ENCODE assay signal across 28 mouse cellular contexts in the genomic region with DNA sequence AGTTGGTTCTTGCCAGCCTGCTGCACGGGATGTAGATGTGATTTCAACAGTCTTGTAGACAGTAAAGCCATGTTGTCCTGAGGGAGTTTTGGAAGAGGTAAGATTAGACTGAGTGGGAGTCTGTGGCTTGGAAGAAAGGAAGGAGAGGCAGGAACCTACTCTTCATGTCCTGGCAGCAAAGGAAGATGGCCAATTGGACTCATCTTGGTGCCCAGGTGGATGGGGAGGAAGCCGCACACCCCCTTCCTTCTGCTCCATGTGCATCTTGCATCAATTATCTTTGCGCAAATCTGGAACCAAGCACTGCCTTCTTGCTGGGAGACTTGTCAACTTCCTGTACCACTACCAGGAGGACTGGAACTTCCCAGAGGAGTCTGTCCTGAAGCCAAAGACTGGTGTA.
DNase-seq lines count a peak whose midpoint lies in the region; ATAC-seq lines count a peak whose summit lies in the region.
"Had no signal": no experiment of that assay in that cellular context is flagged by ENCODE, and none has a peak within 500 bp of the region (broad histone marks: within the 10 kb centered on the region; RNA-seq: fewer than 3 reads in every experiment).

No protein-coding gene starts in this region.

- 86% methylated on average over 3 of the region's 3 CpGs for WGBS in midbrain, embryonic 11.5 days
- WGBS in midbrain, embryonic 13.5 days, result 94% methylated on average over 3 of the region's 3 CpGs
- WGBS in embryonic facial prominence, embryonic 10.5 days, result 86% methylated on average over 3 of the region's 3 CpGs

- no peaks in the 10 kb centered on the region for H3K36me3 ChIP-seq in midbrain, embryonic 11.5 days (ENCODE audit: control insufficient read depth, insufficient read depth, low read length)
- H3K36me3 ChIP-seq in midbrain, embryonic 13.5 days, result no peaks in the 10 kb centered on the region
- H3K36me3 ChIP-seq in embryonic facial prominence, embryonic 10.5 days (replicated peaks), result no peaks in the 10 kb centered on the region
- H3K36me3 ChIP-seq: embryonic facial prominence, embryonic 15.5 days; heart, embryonic 10.5 days; heart, embryonic 15.5 days; limb, embryonic 13.5 days; lung, embryonic 15.5 days; midbrain, embryonic 10.5 days; neural tube, embryonic 12.5 days had no signal

- H3K4me2 ChIP-seq in midbrain, embryonic 11.5 days, result no peak overlapping the region
- H3K4me2 ChIP-seq in midbrain, embryonic 13.5 days (replicated peaks), result no peak overlapping the region
- H3K4me2 ChIP-seq: embryonic facial prominence, embryonic 15.5 days; forebrain, embryonic 13.5 days; heart, embryonic 15.5 days; limb, embryonic 13.5 days; liver, embryonic 11.5 days; lung, embryonic 15.5 days; neural tube, embryonic 12.5 days had no signal

- no peak for ATAC-seq in cerebellum, adult (ENCODE audit: insufficient number of reproducible peaks, low FRiP score, low TSS enrichment)
- ATAC-seq in midbrain, embryonic 11.5 days (ENCODE audit: low FRiP score), result no peak
- ATAC-seq in midbrain, embryonic 13.5 days, result no peak
- ATAC-seq: forebrain, embryonic 13.5 days; hindbrain, embryonic 16.5 days; Patski had no signal

- no peak overlapping the region for H3K9ac ChIP-seq in midbrain, embryonic 11.5 days (ENCODE audit: low read length)
- H3K9ac ChIP-seq in midbrain, embryonic 13.5 days (replicated peaks), result no peak overlapping the region
- H3K9ac ChIP-seq: embryonic facial prominence, embryonic 15.5 days; forebrain, embryonic 13.5 days; heart, embryonic 15.5 days; limb, embryonic 13.5 days; lung, embryonic 15.5 days; neural tube, embryonic 12.5 days had no signal

- DNase-seq in cerebellum, postnatal 14 days, result peak; percentile 17 to 68
- peak; percentile 33 for DNase-seq in layer of hippocampus, adult 11-12 months (ENCODE audit: low spot score)
- no peak for DNase-seq in layer of hippocampus, postnatal 10 days (ENCODE audit: low spot score in 2 of 2)
- peak; percentile 21 for DNase-seq in midbrain, embryonic 11.5 days (ENCODE audit: low spot score, missing footprints)
- peak; percentile 73 for DNase-seq in gonadal fat pad, adult 2 months (ENCODE audit: low read depth)
- no peak for DNase-seq in embryonic facial prominence, embryonic 10.5 days (ENCODE audit: low spot score)
- DNase-seq: adrenal gland, postnatal 10 days; cerebellum, adult 18-20 months; kidney, adult 2 months; kidney, postnatal 4 days; spleen, adult 18-20 months; thymus, adult 18-20 months; thymus, postnatal 25 days had no signal

- no peak overlapping the region for H3K4me3 ChIP-seq in midbrain, embryonic 11.5 days (ENCODE audit: low read depth, low read length)
- H3K4me3 ChIP-seq in midbrain, embryonic 13.5 days (replicated peaks), result no peak overlapping the region
- H3K4me3 ChIP-seq in embryonic facial prominence, embryonic 10.5 days, result no peak overlapping the region
- H3K4me3 ChIP-seq: embryonic facial prominence, embryonic 15.5 days; forebrain, embryonic 13.5 days; heart, embryonic 10.5 days; heart, embryonic 15.5 days; limb, embryonic 13.5 days; lung, embryonic 15.5 days; midbrain, embryonic 10.5 days; myocyte; neural tube, embryonic 12.5 days had no signal

- no peaks in the 10 kb centered on the region for H3K4me1 ChIP-seq in midbrain, embryonic 11.5 days (ENCODE audit: control insufficient read depth, insufficient read depth, low read length)
- H3K4me1 ChIP-seq in midbrain, embryonic 13.5 days (replicated peaks), result no peaks in the 10 kb centered on the region
- H3K4me1 ChIP-seq in embryonic facial prominence, embryonic 10.5 days, result no peaks in the 10 kb centered on the region
- H3K4me1 ChIP-seq: embryonic facial prominence, embryonic 15.5 days; heart, embryonic 10.5 days; heart, embryonic 15.5 days; limb, embryonic 13.5 days; lung, embryonic 15.5 days; midbrain, embryonic 10.5 days; neural tube, embryonic 12.5 days had no signal

- no peaks in the 10 kb centered on the region for H3K9me3 ChIP-seq in midbrain, embryonic 11.5 days (ENCODE audit: control insufficient read depth, low read length)
- H3K9me3 ChIP-seq in midbrain, embryonic 13.5 days, result no peaks in the 10 kb centered on the region
- no peaks in the 10 kb centered on the region for H3K9me3 ChIP-seq in embryonic facial prominence, embryonic 10.5 days
- H3K9me3 ChIP-seq: embryonic facial prominence, embryonic 15.5 days; heart, embryonic 10.5 days; heart, embryonic 15.5 days; limb, embryonic 13.5 days; lung, embryonic 15.5 days; midbrain, embryonic 10.5 days; neural tube, embryonic 12.5 days had no signal

- no peak overlapping the region for H3K27ac ChIP-seq in midbrain, embryonic 11.5 days (ENCODE audit: low read depth, low read length)
- H3K27ac ChIP-seq in midbrain, embryonic 13.5 days, result no peak overlapping the region
- H3K27ac ChIP-seq in embryonic facial prominence, embryonic 10.5 days (replicated peaks), result no peak overlapping the region
- H3K27ac ChIP-seq: embryonic facial prominence, embryonic 15.5 days; forebrain, embryonic 13.5 days; heart, embryonic 10.5 days; heart, embryonic 15.5 days; kidney, postnatal 0 days; limb, embryonic 13.5 days; lung, embryonic 15.5 days; midbrain, embryonic 10.5 days; neural tube, embryonic 12.5 days had no signal

- no peaks in the 10 kb centered on the region for H3K27me3 ChIP-seq in midbrain, embryonic 11.5 days (ENCODE audit: control insufficient read depth, insufficient read depth, low read length)
- H3K27me3 ChIP-seq in midbrain, embryonic 13.5 days, result no peaks in the 10 kb centered on the region
- no peaks in the 10 kb centered on the region for H3K27me3 ChIP-seq in embryonic facial prominence, embryonic 10.5 days (replicated peaks; ENCODE audit: low read depth, poor library complexity, severe bottlenecking)
- H3K27me3 ChIP-seq: embryonic facial prominence, embryonic 15.5 days; forebrain, embryonic 13.5 days; heart, embryonic 15.5 days; limb, embryonic 13.5 days; lung, embryonic 15.5 days; neural tube, embryonic 12.5 days; Patski had no signal

Comparison
In these comparisons a context has a peak if more than half of its experiments do, and no peak if none do; other contexts are left out.
1. DNase-seq: peak in cerebellum, postnatal 14 days (2 of 2), layer of hippocampus, adult 11-12 months (single experiment), midbrain, embryonic 11.5 days (single experiment) and gonadal fat pad, adult 2 months (single experiment); none in layer of hippocampus, postnatal 10 days (0 of 2) and embryonic facial prominence, embryonic 10.5 days (single experiment).